Mouse (Mus musculus) adrenal gland, adult 8-10 months (tissue): Measurements from ENCODE around the gene Cdk14. TPM values are rescaled to one million over a fixed set of nuclear protein-coding genes. Genes with fewer than 3 reads are reported as not detected.
A peak's percentile ranks its signal among the peaks of the same experiment; 100 is the strongest.
"Not testable (repeated sequence)": the region's sequence is repeated elsewhere in the genome, so short reads cannot be mapped to it uniquely, and the experiment has no call there.

Experiments used
- DNase-seq: peaks from one replicate; pipeline ENCODE4 v3.0.0; 2022
- total RNA-seq, 4 experiments: library from RNA; stranded (reverse); gene quantifications; 2 replicates each; pipeline ENCODE4 v1.2.4; 2022

Cdk14 gene
- total RNA-seq, 4 experiments from 2014 or later: 9.9 to 17.4 (median 11.8) TPM

DNA sequence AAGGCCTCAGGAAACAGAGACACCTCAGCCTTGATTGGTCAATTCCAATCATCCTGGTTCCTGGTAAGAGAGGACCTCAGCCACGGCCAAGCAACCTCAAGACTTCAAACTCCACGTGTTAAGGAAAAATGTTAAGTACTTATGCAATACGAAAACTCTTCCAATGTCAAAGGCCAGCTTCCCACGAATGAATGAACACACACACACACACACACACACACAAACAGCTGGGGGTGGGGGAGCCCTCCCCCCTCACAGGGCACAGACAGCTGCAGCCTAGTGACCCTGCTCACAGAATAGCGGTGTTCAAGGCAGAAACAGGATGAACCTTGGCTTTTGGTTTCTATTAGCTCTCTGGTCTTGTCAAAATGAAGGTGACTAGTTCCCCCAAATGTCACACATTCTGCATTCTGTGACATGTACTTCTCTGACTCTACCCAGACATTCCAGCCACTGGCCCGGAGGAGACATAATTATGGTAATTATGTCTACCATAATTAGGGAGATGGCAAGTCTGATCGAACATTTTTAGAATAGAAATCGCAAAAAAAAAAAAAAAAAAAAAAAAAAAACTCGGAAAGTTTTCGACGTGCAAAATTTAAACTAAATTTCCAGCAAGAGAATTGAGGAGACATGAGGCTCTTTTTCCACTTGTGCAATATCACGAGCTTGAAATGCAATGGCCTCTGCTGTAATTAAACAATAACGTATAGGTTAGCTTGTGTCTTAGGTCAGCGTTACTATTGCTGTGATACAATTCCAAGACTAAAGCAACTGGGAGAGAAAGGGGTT is 54.6 kb downstream of the Cdk14 start:
- DNase-seq: no peak

DNA sequence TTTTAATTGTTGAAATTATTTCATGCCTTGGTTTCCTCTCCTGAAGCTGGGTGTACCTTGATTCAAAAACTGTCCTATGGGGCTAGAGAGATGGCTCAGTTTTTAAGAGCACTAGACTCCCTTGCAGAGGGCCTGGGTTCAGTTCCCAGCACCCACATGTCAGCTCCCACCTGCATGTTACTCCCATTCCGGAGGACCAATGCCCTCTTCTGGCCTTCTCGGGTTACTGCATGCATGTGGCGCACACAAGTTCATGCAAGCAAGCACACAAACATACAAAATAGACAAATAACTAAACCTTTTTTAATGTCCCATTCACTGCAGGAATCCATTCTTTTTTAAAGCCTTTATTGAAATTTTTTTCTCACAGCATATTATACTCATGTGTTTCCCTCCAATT is 58.4 kb downstream of the Cdk14 start:
- no peak for DNase-seq

DNA sequence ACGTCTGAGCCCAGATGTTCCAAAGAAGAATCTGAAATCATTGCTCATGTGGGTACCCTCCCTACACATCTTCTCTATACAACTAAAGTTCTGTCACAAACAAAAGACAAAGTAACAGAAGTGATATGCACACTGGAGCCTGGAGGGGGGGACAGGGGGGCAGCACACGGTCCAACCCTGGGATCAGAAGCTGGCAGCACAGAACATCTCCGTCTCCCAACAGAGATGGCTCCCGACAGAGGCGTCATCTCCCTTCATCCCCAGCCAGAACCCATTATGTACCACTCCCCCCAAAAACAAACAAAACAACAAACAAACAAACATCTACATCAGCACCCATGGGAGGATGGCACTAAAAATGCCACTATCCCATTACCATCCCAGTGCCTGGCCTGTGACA is 59.8 kb downstream of the Cdk14 start:
- DNase-seq: no peak

DNA sequence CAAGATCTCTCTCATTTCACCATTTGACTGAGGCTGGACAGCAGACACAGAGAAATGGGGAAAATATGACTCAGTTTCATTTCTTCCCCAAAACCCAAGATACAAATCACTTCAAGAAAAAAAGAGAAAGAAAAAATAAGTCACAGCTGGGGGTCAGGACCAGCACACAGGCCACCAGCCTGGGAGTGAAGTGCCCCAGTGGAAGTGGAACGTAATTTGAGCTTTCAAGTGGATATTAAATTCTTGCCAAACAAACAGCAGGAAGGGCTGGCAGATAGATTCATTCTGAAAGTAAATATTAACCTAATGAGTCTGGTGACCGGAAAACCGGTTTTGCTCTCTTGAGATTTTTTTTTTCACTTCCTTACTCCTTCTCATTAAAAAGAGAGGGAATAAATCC is 60.2 kb downstream of the Cdk14 start:
- DNase-seq: no peak

DNA sequence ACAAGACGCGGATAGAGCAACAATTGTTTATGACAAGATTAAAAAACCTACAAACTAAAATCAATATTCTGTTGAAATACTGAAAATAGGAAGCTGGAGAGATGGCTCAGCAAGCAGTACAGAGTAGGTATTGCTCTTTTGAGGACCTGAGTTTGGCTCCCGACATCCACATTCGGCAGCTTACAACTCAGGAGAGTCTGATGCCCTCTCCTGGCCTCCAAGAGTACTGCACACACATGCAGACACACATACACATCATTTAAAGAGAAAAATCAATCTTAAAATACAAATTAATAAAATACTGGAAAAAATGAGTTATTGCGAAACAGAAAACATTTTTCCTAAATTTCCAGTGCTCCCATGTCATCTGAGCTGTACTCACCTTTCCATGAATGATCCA is 60.7 kb downstream of the Cdk14 start:
- no peak for DNase-seq

DNA sequence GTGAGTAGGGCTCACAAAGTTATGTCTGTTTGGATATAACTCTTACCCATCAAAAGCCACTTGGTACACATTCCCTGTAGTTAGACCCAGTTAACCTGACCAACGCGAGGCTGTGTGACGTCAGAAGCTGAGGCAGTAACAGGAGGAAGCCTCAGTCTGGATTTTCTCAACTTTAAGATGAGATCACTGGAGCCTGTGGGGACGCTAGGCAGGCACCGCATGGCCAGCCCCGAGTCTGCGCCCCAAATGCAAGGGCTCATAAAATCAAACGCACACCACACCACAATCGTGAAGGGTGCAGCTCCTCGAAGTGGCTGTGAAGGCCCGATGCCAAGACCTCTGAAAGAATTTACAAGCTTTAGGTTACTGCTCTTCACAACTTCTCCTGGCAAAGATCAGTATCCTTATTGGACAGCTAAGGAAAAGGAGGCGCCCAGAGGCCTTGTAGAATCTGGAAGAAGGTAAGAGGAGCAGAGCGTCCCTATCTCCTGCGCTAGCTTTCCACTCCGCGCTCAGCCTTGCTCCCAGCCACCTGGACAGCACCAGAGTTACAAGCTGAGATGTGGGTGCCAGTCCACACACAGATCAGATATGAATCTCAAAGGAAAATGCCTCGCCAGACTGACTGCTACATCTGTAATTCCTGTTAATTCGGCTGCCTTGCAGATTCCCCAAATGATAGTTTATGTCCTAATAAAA is 61.9 kb downstream of the Cdk14 start:
- no peak for DNase-seq

DNA sequence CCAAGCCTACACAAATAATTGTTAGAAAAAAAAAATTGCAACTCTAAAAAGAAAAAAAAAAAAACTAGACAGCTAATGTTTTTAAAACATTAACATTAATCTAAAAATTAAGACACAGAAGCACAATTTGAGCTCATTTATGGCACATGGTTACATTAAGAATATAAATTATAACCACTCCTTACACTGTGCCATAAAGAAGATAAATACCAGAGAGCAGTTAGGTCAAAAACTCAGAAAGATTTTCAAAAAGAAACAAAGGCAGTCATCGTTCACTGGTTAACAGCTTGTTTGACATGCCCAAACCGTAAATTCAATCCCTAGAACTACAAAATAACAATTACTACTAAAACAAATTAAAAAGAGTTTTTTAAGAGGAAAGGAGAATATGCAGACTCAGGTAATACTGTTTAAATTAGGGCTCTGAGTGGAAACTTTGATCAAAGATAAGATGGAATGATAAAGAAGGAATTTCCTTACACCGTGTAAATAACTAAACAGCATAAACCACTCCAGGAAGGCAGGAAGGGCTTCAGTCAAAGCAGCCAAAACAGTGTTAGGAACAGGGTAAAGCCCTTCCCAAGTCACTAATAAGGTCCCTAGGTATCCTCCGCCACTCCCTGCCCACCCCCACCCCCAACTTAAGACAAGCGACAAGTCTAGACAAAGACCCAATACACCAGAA is 65.3 kb downstream of the Cdk14 start:
- DNase-seq: no peak

DNA sequence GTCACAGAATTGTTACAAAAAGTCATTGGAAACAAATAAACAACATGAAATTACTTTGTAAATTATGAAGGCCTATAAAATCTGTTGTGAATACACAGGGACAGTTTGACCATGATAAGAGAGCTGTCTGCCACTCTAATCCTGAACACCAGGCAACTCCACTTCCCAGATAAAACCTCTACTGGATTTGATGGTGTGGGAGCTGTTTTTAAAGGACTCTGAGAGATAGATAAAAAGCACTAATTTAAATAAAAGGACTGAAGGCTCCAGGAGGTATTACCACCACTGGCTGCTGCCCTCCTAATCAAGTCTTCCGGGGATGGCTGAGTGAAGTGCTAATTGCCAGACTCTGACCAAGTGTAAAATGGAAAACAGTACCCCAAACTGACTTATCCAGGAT is 66.2 kb downstream of the Cdk14 start:
- DNase-seq: no peak

DNA sequence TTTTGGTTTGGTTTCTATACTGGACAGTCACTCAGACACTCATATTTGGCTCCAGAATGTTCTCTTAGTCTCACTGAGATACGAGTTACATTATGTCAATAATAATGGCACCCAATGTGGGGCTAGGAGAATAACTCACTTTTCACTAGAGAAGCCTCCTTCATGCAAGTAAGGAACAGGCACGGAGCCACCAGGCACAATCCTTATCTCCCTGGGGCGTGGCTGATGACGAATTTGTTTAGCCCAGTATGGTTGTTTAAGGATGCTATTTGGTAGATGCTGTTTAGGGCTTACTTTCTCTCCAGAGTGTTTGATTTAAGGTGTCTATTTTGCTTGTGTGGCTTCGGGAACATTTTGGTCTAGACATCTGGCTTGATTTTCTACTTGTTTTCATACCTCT is 75.5 kb downstream of the Cdk14 start:
- DNase-seq: no peak

DNA sequence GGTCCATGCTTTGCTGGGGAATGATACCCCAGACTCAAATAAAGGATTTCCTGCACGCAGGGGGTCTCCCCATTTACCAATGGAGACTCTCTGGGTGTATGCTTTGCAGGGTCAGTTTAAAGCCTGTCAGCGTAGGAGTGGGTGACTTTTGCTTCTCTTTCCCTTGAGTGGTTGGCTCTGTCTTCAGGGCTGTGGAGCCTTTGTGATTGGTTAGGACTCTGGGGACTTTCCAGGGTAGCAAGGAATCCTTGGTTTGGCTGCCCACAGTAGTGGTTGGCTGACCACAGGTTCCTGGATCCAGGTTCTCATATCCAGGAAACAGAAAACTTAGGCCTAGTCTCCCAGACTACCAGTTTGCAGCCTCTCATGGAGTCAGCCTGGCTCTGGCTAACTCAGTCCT is 76.4 kb downstream of the Cdk14 start:
- DNase-seq: no peak

DNA sequence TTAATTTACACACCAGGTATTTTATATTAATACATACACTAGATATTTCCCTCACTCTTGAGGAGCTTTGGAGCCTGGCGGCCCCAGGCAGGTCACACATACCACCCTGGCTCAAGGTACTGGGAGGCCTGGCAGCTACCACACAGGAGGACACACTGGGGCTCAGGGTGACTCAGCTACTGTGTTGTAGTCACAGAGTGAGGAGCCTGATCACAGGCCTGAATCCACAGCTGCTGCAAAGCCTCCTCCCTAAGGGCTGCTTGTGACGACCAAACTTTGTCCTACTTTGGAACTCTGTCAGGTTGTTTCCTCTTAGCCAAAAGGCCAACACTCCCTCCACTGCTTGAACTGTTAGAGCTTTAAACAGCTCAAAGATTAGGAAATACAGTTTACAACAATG is 76.8 kb downstream of the Cdk14 start:
- DNase-seq: peak; percentile 8

DNA sequence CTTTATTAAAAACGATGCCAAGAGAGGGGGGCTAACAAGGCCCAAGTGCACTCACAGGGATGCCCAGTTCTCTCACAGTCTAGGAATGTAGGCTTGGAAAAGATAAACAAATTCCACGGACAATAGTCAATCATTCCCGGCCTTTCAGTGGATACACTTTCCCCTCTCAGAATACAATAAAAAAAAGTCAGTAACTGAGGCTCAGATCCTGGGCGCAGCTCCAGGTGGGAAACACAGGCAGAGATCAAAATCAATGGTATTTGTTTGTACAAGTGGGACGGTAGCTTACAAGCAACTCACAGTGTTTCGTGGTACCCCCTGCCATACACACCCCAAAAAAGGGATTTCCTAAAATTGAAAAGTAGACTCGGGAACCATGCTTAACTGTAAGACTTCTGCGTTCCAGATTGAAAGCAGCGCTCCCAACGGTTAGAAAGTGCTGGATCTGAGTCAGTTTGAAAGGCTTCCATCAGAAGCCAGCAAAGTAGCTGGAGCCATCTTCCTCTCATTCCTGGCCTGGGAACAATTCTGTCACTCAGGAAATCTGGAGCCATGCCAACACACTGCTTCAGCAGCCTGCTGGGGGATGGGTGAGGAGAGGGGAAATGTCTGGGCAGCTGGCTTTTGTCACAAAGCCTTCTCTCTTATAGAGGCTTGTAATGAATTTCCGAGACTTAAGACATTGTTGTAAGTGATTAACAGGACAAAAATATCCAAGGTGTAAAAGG is 77.5 kb downstream of the Cdk14 start:
- DNase-seq: no peak

DNA sequence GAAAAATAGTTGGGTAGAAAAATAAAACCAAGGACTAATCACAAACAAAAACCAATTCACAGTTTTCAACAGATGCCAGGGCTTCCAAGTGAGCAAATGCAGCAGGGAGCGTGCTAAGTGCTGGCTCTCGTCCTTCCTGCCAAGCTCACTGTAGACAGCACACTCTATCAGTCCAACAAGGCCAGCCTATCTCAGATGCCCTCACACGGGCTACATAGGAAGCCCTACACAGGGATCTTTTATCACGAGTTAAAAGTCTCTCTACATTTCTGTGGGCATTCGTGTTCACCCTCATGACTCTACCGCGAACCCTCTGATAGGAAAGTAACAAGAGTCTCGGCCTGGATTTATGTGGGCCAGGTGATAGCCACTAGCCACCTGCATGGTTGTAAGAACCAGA is 78.5 kb downstream of the Cdk14 start:
- no peak for DNase-seq

DNA sequence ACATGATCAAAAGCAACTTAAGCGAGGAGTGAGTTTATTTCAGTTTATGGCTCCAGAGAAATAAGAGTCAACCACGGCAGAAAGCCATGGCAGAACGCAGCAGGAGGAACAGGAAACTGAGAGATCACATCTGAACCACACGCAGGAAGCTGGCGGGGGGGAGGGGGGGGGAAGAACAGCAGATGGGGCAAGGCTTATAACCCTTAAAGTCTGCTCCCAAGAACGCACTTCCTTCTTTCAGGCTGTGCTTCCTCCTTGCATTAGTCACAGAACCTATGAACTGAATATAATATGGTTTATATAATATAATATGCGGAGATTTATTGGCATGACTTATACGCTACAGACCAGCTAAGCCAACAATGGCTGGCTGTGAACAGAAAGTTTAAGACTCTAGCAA is 86.2 kb downstream of the Cdk14 start:
- DNase-seq: no peak

DNA sequence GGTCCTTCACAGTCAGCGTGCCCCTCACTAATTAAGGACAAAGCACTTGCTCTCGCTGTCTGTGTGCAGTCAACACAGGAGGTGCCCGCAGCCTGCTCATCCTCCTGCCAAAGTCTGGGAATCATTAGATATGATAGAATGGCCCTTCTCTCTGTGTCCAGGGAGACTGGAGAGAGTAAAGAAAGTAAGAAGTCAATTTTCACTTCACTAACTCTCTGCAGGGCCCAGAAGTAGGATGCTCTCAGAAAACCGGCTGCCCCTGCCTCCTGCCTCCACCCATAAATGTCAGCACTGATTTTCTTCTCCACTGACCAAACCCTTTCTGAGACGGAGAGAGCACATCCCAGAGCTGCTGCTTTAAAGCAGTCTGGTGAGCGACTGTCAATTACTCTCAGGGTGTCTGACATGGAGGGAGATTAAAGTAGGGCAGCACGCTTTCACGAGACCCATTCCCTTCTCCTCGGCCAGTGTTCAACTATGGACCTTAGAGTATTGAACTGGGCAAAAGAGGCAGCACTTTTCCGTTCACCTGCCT is 89.1 kb downstream of the Cdk14 start:
- DNase-seq: no peak

DNA sequence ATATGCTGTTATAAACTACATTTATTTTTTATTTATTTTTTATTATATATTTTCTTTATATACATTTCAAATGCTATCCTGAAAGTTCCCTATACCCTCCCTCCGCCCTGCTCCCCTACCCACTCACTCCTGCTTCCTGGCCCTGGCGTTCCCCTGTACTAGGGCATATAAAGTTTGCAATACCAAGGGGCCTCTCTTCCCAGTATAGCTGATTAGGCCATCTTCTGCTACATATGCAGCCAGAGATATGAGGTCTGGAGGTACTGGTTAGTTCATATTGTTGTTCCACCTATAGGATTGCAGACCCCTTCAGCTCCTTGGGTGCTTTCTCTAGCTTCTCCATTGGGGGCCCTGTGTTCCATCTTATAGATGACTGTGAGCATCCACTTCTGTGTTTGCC is 91.1 kb downstream of the Cdk14 start:
- DNase-seq: not testable (repeated sequence)

DNA sequence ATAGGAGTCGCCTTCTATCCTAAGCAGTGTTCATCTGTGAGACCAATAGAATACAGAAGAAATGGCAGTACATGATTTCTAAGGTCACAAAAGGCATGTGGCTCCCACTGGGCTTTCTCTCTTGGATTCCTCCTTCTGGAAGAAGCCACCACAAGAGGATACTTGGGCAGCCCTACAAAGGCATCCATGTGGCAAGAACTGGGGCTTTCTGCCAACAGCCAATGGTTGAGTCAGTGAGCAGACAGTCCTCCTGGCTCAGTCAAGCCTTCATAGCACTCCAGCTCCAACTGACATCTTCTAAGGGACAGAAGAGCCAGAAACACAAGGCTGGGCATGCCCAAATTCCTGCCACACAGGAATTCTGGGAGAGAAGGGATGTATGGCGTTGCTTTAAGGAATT is 93.4 kb downstream of the Cdk14 start:
- DNase-seq: peak; percentile 15

DNA sequence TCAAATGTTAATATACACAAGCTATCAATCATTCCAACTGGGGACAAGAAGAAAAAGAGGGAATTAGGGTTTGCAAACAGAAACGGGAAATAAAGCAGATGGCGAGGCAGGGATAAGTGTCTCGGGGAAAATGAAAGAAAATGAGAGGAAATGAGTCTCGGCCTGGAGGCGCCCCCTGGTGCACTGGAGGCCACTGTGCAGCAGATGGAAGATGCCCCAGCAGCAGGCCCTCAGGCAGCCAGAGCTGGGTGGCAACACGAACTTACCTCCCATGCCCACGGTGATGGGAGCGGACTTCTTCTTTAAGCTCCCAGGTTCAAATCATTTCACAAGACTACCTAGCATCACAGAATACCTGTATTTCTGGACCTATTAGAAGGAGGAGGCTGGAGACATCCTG is 97.4 kb downstream of the Cdk14 start:
- no peak for DNase-seq

DNA sequence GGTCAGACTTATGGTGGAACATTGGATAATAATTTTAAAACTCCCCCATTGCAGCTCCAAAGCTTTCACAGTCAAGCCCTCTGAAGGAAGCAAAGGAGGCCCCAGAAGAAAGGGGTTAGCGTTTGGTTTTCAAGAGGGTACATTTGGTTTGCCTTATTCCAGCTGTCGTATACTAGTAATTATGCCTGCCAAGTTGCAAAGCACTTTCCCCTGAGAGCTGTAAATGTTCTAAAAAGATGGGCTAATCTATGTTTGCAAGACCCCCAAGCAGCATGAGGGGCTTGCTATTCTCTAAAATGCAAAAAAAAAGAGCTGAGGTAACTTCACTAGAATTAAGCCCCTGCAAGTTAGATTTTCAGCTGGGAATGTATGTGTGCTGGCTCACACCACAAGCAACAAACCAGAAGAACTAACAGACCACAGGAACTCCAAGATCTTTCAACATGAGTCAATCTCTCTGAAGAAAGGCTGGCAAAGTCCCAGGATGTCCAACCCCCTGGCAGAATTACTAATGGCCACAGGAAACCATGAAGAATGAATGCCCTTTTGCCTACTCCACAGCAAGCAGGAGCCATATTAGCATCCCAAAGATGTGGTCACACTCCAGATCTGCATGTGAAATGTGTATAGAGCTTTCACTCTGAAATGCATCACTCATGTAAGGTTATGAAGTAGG is 99.5 kb downstream of the Cdk14 start:
- no peak for DNase-seq

DNA sequence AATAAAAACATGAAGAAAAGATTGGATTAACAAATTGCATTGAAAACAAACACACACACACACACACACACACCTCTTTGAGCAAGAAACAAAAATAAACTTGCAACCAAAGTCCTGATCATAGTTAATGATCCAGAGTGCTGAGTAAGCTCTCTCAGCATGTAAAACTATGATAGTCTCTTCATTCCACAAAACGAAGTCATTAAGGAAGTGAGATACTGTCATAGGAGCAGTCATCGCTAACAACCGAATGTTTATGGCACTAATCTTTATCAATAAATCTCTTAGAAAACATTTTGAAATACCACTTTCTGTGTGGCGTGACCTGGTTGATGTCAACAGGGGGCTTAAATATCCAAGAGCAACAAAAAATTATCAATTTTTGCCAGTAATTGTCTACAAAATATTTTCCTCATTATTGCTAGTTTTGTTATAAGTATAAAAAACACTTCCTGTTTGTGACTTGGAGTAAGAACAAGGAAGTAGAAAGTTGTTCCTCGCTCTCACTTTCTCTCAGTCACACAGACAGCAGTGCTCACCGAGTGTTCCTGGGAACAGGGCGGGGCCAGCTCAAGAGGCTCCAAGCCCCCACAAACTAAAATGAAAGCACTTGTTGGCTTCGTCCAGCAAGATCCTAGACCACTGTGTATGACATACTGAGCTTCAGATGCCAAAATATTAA is 100.1 kb downstream of the Cdk14 start:
- no peak for DNase-seq

DNA sequence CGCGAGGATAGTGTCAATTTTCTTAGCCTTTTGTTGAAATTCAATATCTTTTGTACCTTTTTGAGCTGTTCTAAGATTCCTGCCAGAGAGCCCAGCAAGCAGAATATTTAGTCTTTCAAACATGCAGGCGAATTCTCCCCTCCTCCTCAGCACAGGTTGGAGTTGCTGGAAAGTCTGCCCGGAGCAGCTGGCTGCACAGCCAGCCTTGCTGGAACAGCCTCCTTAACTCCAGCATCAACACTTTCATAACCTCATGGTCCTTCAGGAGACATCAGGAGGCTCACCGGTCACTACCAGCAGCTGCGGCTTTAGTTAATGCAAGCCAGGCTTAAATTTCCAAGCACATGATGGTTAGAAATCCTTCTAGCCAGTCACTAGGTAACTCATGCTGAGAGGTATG is 105.8 kb downstream of the Cdk14 start:
- no peak for DNase-seq
